Mouse (Mus musculus): Measurements from ENCODE around the gene Cckbr. TPM values are rescaled to one million over a fixed set of nuclear protein-coding genes. Genes with fewer than 3 reads are reported as not detected.

The Cckbr gene
- total RNA-seq, 1 experiment: 0.27 TPM

DNA sequence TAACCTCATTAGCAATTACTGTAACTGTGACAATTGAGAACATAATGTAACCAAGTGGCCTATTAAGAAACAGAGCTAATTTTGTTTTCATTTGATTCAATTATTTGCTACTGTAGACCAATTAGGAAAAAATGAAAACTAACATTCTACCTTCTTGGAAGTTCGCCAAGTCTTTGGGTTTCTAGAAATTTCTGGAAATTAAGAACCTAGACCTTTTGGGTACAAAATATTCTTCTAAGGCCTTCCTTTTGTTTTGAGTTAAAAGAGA, 51.8 kb downstream of the Cckbr start:
- in situ Hi-C loops (cut with MboI; ENCODE audit: low sequenced_read_pairs in 2 of 2, unreplicated experiment in 2 of 2): loop anchor here in 1 of 2 experiments (10.0 kb wide), 1 partner anchor 63 kb away; no protein-coding TSS in a partner anchor
- Histone ChIP-seq H3K4me1 (ENCODE audit: control insufficient read depth in 2 of 2, insufficient read depth in 2 of 2, low read length in 2 of 2, poor library complexity in 1 of 2) (peaks cover 0 to 14% of the 10 kb centered on the region in 2 experiments; a peak in 2 of 4 replicates), H3K36me3 (ENCODE audit: control insufficient read depth, insufficient read depth, low read length, poor library complexity, severe bottlenecking) (no peaks in the 10 kb centered on the region), H3K9me3 (ENCODE audit: control insufficient read depth, insufficient read depth, low read depth, low read length) (no peaks in the 10 kb centered on the region), H3K4me3 (ENCODE audit: insufficient read depth in 1 of 2, low read depth in 1 of 2, low read length in 2 of 2, poor library complexity in 1 of 2, severe bottlenecking in 1 of 2) (no peak overlapping the region), H3K27ac (ENCODE audit: insufficient read depth, low read depth, low read length, poor library complexity, severe bottlenecking) (no peak overlapping the region), H3K9ac (ENCODE audit: insufficient read depth, low read depth, low read length, poor library complexity, severe bottlenecking) (no peak overlapping the region)
- TF ChIP-seq ZC3H11A (IDR thresholded peaks at IDR 0.05; ENCODE audit: borderline replicate concordance, low read depth, low read length) (no peak), CHD2 (IDR thresholded peaks at IDR 0.05; ENCODE audit: low read depth, low read length) (no peak), HCFC1 (IDR thresholded peaks at IDR 0.05; ENCODE audit: borderline replicate concordance, insufficient read depth, low read length) (no peak), ZNF384 (IDR thresholded peaks at IDR 0.05; ENCODE audit: low read depth, low read length) (no peak), MAFK (IDR thresholded peaks at IDR 0.05; ENCODE audit: insufficient read depth, low read depth, low read length) (no peak)
- DNase-seq (ENCODE audit: low read depth, low spot score): no peak

DNA sequence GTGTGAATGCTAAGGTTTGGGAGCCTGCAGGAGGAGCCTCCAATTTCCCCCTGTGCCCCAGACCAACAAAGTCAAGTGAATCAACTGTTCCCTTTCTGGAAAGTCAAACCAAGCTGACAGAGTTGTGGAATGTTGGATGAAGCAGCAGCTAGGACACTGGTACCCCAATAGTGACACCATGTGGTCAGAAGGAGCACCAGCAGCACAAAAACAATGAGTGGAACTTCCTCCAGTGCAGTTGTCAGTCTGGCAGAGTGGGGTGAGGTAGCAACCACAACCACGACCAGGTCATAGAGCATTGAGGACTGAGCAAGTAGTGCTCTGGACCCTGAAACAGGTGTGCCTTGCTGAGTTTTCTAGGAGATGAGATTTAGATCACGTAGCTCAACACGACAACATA, 52.3 kb downstream of the Cckbr start:
- in situ Hi-C loops (cut with MboI; ENCODE audit: low sequenced_read_pairs in 2 of 2, unreplicated experiment in 2 of 2): loop anchor here in 1 of 2 experiments (10.0 kb wide), 1 partner anchor 63 kb away; no protein-coding TSS in a partner anchor
- H3K4me1 ChIP-seq (ENCODE audit: control insufficient read depth in 2 of 2, insufficient read depth in 2 of 2, low read length in 2 of 2, poor library complexity in 1 of 2): peaks cover 3 to 17% of the 10 kb centered on the region in 2 experiments
- TF ChIP-seq ZNF384 (IDR thresholded peaks at IDR 0.05; ENCODE audit: low read depth, low read length) (no peak), MAFK (IDR thresholded peaks at IDR 0.05; ENCODE audit: insufficient read depth, low read depth, low read length) (no peak), CHD2 (IDR thresholded peaks at IDR 0.05; ENCODE audit: low read depth, low read length) (no peak), ZC3H11A (IDR thresholded peaks at IDR 0.05; ENCODE audit: borderline replicate concordance, low read depth, low read length) (0 out of 2 replicates have a peak, but pooled peaks have one; percentile 1), HCFC1 (IDR thresholded peaks at IDR 0.05; ENCODE audit: borderline replicate concordance, insufficient read depth, low read length) (no peak)
- peak; percentile 41 for DNase-seq (ENCODE audit: low read depth, low spot score)
- H3K4me3 ChIP-seq (ENCODE audit: insufficient read depth in 1 of 2, low read depth in 1 of 2, low read length in 2 of 2, poor library complexity in 1 of 2, severe bottlenecking in 1 of 2): no peak overlapping the region
- no peaks in the 10 kb centered on the region for H3K36me3 ChIP-seq (ENCODE audit: control insufficient read depth, insufficient read depth, low read length, poor library complexity, severe bottlenecking)
- H3K27ac ChIP-seq (ENCODE audit: insufficient read depth, low read depth, low read length, poor library complexity, severe bottlenecking): no peak overlapping the region
- H3K9me3 ChIP-seq (ENCODE audit: control insufficient read depth, insufficient read depth, low read depth, low read length): no peaks in the 10 kb centered on the region
- no peak overlapping the region for H3K9ac ChIP-seq (ENCODE audit: insufficient read depth, low read depth, low read length, poor library complexity, severe bottlenecking)

DNA sequence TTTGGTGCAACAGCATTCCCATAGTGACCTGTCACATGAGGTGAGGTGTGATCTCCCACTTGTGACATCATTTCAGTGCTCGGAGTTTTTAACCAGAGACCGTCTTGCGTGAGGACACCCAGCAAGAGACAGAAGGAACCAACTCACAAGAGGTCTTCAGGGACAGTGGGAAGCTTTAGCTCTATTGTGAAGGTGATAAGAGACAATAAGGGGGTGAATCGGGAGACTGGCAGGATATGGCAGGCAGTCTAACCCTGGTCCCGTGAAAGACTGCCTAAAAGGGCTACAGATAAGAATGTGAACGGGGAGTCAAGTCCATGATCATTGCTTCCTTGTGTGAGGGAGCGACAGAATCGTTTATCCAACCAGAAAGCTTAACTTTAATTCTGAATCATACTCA, 52.8 kb downstream of the Cckbr start:
- in situ Hi-C loops (cut with MboI; ENCODE audit: low sequenced_read_pairs in 2 of 2, unreplicated experiment in 2 of 2): loop anchor here in 1 of 2 experiments (10.0 kb wide), 1 partner anchor 64 kb away; no protein-coding TSS in a partner anchor
- H3K4me3 ChIP-seq (ENCODE audit: insufficient read depth in 1 of 2, low read depth in 1 of 2, low read length in 2 of 2, poor library complexity in 1 of 2, severe bottlenecking in 1 of 2): no peak overlapping the region
- no peak for TF ChIP-seq ZNF384 (IDR thresholded peaks at IDR 0.05; ENCODE audit: low read depth, low read length)
- TF ChIP-seq MAFK (IDR thresholded peaks at IDR 0.05; ENCODE audit: insufficient read depth, low read depth, low read length): no peak
- TF ChIP-seq CHD2 (IDR thresholded peaks at IDR 0.05; ENCODE audit: low read depth, low read length): no peak
- no peak for TF ChIP-seq HCFC1 (IDR thresholded peaks at IDR 0.05; ENCODE audit: borderline replicate concordance, insufficient read depth, low read length)
- TF ChIP-seq ZC3H11A (IDR thresholded peaks at IDR 0.05; ENCODE audit: borderline replicate concordance, low read depth, low read length): no peak
- no peak for DNase-seq (ENCODE audit: low read depth, low spot score)
- H3K9ac ChIP-seq (ENCODE audit: insufficient read depth, low read depth, low read length, poor library complexity, severe bottlenecking): no peak overlapping the region
- peaks cover 3 to 17% of the 10 kb centered on the region in 2 experiments for H3K4me1 ChIP-seq (ENCODE audit: control insufficient read depth in 2 of 2, insufficient read depth in 2 of 2, low read length in 2 of 2, poor library complexity in 1 of 2)
- no peak overlapping the region for H3K27ac ChIP-seq (ENCODE audit: insufficient read depth, low read depth, low read length, poor library complexity, severe bottlenecking)
- no peaks in the 10 kb centered on the region for H3K9me3 ChIP-seq (ENCODE audit: control insufficient read depth, insufficient read depth, low read depth, low read length)
- no peaks in the 10 kb centered on the region for H3K36me3 ChIP-seq (ENCODE audit: control insufficient read depth, insufficient read depth, low read length, poor library complexity, severe bottlenecking)

DNA sequence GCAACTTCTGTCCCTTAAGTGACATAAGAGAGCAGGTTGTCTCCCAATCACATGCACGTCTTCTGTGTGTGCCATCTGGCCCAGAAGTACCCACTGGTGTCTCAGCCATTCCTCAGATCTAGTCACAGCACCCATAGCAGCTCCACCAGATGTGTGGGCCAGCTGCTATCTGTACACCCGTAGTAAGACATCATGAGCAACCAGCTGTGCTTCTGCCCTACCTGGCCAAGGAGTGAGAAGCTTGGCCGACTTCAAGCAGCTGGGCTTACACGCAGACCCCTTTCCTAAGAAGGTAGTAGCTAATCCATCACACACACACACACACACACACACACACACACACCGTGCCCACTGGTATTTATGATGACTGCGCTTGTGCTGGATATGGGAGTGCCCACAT, 53.7 kb downstream of the Cckbr start:
- TF ChIP-seq HCFC1 (IDR thresholded peaks at IDR 0.05; ENCODE audit: borderline replicate concordance, insufficient read depth, low read length) (no peak), CHD2 (IDR thresholded peaks at IDR 0.05; ENCODE audit: low read depth, low read length) (no peak), ZC3H11A (IDR thresholded peaks at IDR 0.05; ENCODE audit: borderline replicate concordance, low read depth, low read length) (no peak), ZNF384 (IDR thresholded peaks at IDR 0.05; ENCODE audit: low read depth, low read length) (no peak), MAFK (IDR thresholded peaks at IDR 0.05; ENCODE audit: insufficient read depth, low read depth, low read length) (no peak)
- Histone ChIP-seq H3K9ac (ENCODE audit: insufficient read depth, low read depth, low read length, poor library complexity, severe bottlenecking) (no peak overlapping the region), H3K4me3 (ENCODE audit: insufficient read depth in 1 of 2, low read depth in 1 of 2, low read length in 2 of 2, poor library complexity in 1 of 2, severe bottlenecking in 1 of 2) (no peak overlapping the region), H3K27ac (ENCODE audit: insufficient read depth, low read depth, low read length, poor library complexity, severe bottlenecking) (no peak overlapping the region), H3K36me3 (ENCODE audit: control insufficient read depth, insufficient read depth, low read length, poor library complexity, severe bottlenecking) (no peaks in the 10 kb centered on the region), H3K4me1 (ENCODE audit: control insufficient read depth in 2 of 2, insufficient read depth in 2 of 2, low read length in 2 of 2, poor library complexity in 1 of 2) (peaks cover 3 to 17% of the 10 kb centered on the region in 2 experiments), H3K9me3 (ENCODE audit: control insufficient read depth, insufficient read depth, low read depth, low read length) (no peaks in the 10 kb centered on the region)
- DNase-seq (ENCODE audit: low read depth, low spot score): no peak
- in situ Hi-C loops (cut with MboI; ENCODE audit: low sequenced_read_pairs in 2 of 2, unreplicated experiment in 2 of 2): loop anchor here in 1 of 2 experiments (10.0 kb wide), 1 partner anchor 64 kb away; no protein-coding TSS in a partner anchor
